Mouse (Mus musculus) testis, adult 2 months (tissue): ENCODE measurements around the gene Ep400.

Source experiments
- CTCF ChIP-seq: fragments of 200-500 bp; IDR thresholded peaks from 2 replicates; pipeline ENCODE4 v1.5.1; 2012; ENCODE audit warnings: low read depth, mild to moderate bottlenecking, inconsistent platforms, low read length, moderate library complexity; ENCODE audit not compliant: control insufficient read depth, insufficient read depth, insufficient replicate concordance
- POLR2A ChIP-seq: fragments of 200-500 bp; IDR thresholded peaks from 2 replicates; pipeline ENCODE4 v1.6.1; 2012; ENCODE audit warnings: low read depth, mild to moderate bottlenecking, inconsistent platforms, low read length, moderate library complexity; ENCODE audit not compliant: control insufficient read depth

GRCm38 (mm10) chr5:110804012-110804743, 33.7 kb upstream of the Ep400 start:
- TF ChIP-seq CTCF (no peak), POLR2A (no peak)
